Mouse (Mus musculus): ENCODE results near the gene Klk6. TPM values are rescaled to one million over a fixed set of nuclear protein-coding genes. Genes with fewer than 3 reads are reported as not detected.
A peak's percentile ranks its signal among the peaks of the same experiment; 100 is the strongest.

The Klk6 gene
- polyA plus RNA-seq, 1 experiment = not detected

DNA sequence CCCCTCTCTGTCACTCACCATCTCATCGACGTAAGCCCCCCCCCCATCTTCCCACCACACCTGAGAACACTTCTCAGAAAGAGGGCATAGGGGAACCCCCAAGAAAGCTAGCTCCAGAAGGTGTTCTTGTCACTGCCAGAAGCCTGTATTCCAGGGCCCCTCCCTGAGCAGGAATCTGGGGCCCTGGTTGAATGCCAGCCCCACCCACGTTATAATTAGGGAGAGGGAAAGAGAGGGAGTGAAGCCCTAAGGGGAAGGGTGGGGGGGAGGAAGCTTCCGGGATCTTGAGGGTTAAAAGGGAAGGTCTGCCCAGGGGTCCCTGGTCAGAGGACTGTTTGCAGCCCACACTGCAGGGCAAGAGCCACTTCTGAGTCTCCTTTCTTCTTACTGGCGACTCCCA lies 43.6 kb upstream of the Klk6 start, which contains the start of gene Klk10:
Klk10 (plus strand) TSS at position 290 of the 400 bp plus-strand sequence.
- H3K27me3 ChIP-seq (ENCODE audit: control insufficient read depth, insufficient read depth, low read length) = no peaks in the 10 kb centered on the region
- no peak within 1 kb of the TSS for H3K27ac ChIP-seq (ENCODE audit: insufficient read depth, low read depth, low read length)
- 22% methylated on average over 5 of the region's 5 CpGs for WGBS
- H3K4me1 ChIP-seq (ENCODE audit: control insufficient read depth, insufficient read depth, insufficient read length, low read length) = 0 out of 2 replicates have a peak, but pooled peaks cover 2% of the 10 kb centered on the region
- H3K4me3 ChIP-seq (ENCODE audit: low read depth, low read length) = no peak within 1 kb of the TSS
- H3K36me3 ChIP-seq (ENCODE audit: control insufficient read depth, insufficient read depth, low read length) = no peaks in the 10 kb centered on the region
- TF ChIP-seq POLR2A (IDR thresholded peaks at IDR 0.05; ENCODE audit: low read depth, low read length) (no peak), CTCF (IDR thresholded peaks at IDR 0.05; ENCODE audit: extremely low read depth, insufficient read length, insufficient replicate concordance, low read depth, low read length) (no peak)

DNA sequence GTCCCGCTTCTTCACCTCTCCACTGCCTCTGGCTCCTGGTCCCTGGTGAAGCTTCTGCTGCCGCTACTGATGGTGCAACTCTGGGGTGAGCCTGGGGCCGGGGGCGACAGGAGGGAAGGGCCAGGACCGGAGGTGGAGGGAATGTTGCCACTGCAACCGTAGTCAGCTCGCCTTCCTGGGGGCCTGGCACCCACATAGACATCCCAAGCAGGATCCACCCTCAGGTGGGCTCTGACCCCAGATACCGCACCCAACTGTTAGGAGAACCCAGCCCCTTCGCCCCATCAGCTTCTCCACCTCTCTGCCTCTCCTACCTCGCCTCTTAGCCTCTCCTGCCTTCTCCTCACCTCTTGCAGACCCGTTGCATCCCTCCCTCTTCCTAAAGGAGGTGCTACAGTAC lies 42.8 kb upstream of the Klk6 start:
- H3K36me3 ChIP-seq (ENCODE audit: control insufficient read depth, insufficient read depth, low read length) = no peaks in the 10 kb centered on the region
- no peak for TF ChIP-seq POLR2A (IDR thresholded peaks at IDR 0.05; ENCODE audit: low read depth, low read length)
- TF ChIP-seq CTCF (IDR thresholded peaks at IDR 0.05; ENCODE audit: extremely low read depth, insufficient read length, insufficient replicate concordance, low read depth, low read length) = no peak
- 89% methylated on average over 11 of the region's 11 CpGs for WGBS
- H3K4me3 ChIP-seq (ENCODE audit: low read depth, low read length) = no peak overlapping the region
- no peak overlapping the region for H3K27ac ChIP-seq (ENCODE audit: insufficient read depth, low read depth, low read length)
- H3K4me1 ChIP-seq (ENCODE audit: control insufficient read depth, insufficient read depth, insufficient read length, low read length) = 0 out of 2 replicates have a peak, but pooled peaks cover 2% of the 10 kb centered on the region
- no peaks in the 10 kb centered on the region for H3K27me3 ChIP-seq (ENCODE audit: control insufficient read depth, insufficient read depth, low read length)

DNA sequence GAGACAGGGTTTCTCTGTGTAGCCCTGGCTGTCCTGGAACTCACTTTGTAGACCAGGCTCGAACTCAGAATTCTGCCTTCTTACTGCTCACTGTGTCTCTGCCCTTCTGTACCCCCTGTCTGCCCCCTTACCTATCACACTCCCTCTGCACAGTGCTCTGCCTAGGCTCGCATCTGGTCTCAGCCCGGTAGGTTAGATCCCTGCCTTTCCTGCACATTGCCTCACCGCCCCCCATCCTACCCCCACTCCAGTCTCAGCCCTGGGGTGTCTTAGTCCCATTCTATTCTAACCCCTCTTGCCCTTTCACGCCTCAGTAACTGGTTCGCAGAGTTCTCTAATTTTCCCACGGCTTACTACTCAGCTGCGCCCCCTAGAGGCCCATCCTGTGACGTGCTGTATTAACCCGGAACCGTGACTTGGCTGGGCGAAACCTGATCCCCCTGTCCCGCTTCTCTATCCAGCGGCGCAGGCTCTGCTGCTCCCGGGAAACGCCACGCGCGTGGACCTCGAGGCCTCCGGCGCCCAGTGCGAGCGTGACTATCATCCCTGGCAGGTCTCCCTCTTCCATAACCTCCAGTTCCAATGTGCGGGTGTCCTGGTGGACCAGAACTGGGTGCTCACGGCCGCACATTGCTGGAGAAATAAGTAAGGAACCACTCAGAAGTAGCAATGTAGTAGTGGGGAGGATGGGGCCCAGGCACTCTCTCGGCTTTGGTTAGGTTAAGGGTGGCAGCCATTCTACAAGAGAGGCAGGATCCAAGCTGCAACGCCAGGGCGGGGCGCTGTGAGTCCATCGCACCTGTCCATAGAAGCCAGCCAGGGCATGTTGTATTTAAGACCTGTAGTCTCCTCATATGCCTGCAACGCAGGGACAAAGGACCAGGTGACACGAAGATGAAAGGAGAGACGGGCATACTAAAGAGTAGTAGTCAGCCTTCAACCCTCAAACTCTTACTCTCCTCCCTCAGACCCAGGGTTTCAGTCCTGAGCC lies 41.7 kb upstream of the Klk6 start:
- no peaks in the 10 kb centered on the region for H3K27me3 ChIP-seq (ENCODE audit: control insufficient read depth, insufficient read depth, low read length)
- H3K4me1 ChIP-seq (ENCODE audit: control insufficient read depth, insufficient read depth, insufficient read length, low read length) = 0 out of 2 replicates have a peak, but pooled peaks cover 2% of the 10 kb centered on the region
- 10% methylated on average over 36 of the region's 36 CpGs for WGBS
- no peaks in the 10 kb centered on the region for H3K36me3 ChIP-seq (ENCODE audit: control insufficient read depth, insufficient read depth, low read length)
- peak overlapping the region; percentile 46 for H3K4me3 ChIP-seq (ENCODE audit: low read depth, low read length)
- no peak overlapping the region for H3K27ac ChIP-seq (ENCODE audit: insufficient read depth, low read depth, low read length)
- TF ChIP-seq POLR2A (IDR thresholded peaks at IDR 0.05; ENCODE audit: low read depth, low read length) (no peak), CTCF (IDR thresholded peaks at IDR 0.05; ENCODE audit: extremely low read depth, insufficient read length, insufficient replicate concordance, low read depth, low read length) (peak; percentile 81; the same call in 1 of the 2 replicates)

DNA sequence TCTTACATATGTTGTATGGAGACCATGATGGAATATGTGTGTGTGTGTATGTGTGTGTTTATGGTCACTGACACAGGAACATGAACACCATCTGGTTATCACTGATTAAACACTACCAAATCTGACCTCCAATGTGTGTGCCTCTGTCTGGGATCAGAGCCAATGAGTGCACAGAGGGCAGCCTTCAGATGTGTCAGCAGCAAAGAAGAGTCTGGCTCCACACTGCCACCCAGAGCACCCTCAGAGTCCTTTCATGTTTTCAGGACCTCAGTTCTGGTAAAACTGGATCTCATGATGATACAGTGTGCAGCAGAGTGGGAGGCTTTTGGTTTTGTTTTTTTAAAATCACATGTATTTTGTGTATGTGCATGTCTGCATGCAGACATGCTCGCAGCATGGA lies 39.0 kb upstream of the Klk6 start:
- no peak overlapping the region for H3K4me3 ChIP-seq (ENCODE audit: low read depth, low read length)
- H3K27me3 ChIP-seq (ENCODE audit: control insufficient read depth, insufficient read depth, low read length) = no peaks in the 10 kb centered on the region
- 68% methylated on average over 1 of the region's 1 CpGs for WGBS
- H3K27ac ChIP-seq (ENCODE audit: insufficient read depth, low read depth, low read length) = no peak overlapping the region
- H3K4me1 ChIP-seq (ENCODE audit: control insufficient read depth, insufficient read depth, insufficient read length, low read length) = 0 out of 2 replicates have a peak, but pooled peaks cover 2% of the 10 kb centered on the region
- H3K36me3 ChIP-seq (ENCODE audit: control insufficient read depth, insufficient read depth, low read length) = no peaks in the 10 kb centered on the region
- TF ChIP-seq POLR2A (IDR thresholded peaks at IDR 0.05; ENCODE audit: low read depth, low read length) = no peak
- TF ChIP-seq CTCF (IDR thresholded peaks at IDR 0.05; ENCODE audit: extremely low read depth, insufficient read length, insufficient replicate concordance, low read depth, low read length) = no peak

DNA sequence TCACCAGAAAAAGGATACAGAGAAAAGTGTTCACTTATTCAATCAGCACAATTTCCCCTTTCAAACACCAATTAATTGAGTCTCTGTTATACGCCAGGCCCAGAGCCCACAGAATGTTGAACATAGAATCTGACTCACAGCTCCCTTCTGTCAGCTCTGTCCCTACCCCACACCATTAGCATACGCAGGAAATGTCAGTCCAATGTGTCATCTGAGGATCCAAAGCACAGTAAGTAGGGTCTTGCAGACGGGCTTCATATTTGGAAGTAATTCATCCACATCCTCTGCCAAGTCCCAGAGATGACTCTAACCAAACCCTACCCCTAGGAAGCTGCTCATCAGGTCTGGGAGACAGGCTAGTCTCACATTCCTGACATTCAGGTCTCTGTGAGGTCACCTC lies 36.2 kb upstream of the Klk6 start:
- H3K27me3 ChIP-seq (ENCODE audit: control insufficient read depth, insufficient read depth, low read length) = no peaks in the 10 kb centered on the region
- H3K4me3 ChIP-seq (ENCODE audit: low read depth, low read length) = no peak overlapping the region
- H3K27ac ChIP-seq (ENCODE audit: insufficient read depth, low read depth, low read length) = no peak overlapping the region
- TF ChIP-seq CTCF (IDR thresholded peaks at IDR 0.05; ENCODE audit: extremely low read depth, insufficient read length, insufficient replicate concordance, low read depth, low read length) = no peak
- no peak for TF ChIP-seq POLR2A (IDR thresholded peaks at IDR 0.05; ENCODE audit: low read depth, low read length)
- H3K36me3 ChIP-seq (ENCODE audit: control insufficient read depth, insufficient read depth, low read length) = no peaks in the 10 kb centered on the region
- 81% methylated on average over 3 of the region's 3 CpGs for WGBS
- no peaks in the 10 kb centered on the region for H3K4me1 ChIP-seq (ENCODE audit: control insufficient read depth, insufficient read depth, insufficient read length, low read length)

DNA sequence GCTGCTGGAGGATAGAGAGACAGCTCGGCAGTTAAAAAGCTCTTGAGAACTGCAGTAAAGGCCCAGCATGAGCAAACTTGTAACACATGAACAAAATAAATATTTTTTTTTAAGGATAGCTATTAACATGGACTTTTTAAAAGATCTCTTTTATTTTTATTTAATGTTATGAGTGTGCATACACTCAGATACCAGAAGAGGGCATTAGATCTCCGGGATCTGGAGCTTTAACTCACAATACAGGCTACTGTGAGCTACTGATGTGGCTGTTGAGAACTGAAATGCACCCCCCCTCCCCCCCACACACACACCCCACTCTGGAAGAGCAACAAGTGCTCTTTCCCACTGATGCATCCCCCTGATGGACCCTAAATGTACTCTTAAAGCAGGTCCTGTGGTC lies 35.0 kb upstream of the Klk6 start:
- no peak overlapping the region for H3K27ac ChIP-seq (ENCODE audit: insufficient read depth, low read depth, low read length)
- WGBS = 50% methylated on average over 2 of the region's 2 CpGs
- no peaks in the 10 kb centered on the region for H3K36me3 ChIP-seq (ENCODE audit: control insufficient read depth, insufficient read depth, low read length)
- TF ChIP-seq CTCF (IDR thresholded peaks at IDR 0.05; ENCODE audit: extremely low read depth, insufficient read length, insufficient replicate concordance, low read depth, low read length) = no peak
- TF ChIP-seq POLR2A (IDR thresholded peaks at IDR 0.05; ENCODE audit: low read depth, low read length) = no peak
- H3K4me1 ChIP-seq (ENCODE audit: control insufficient read depth, insufficient read depth, insufficient read length, low read length) = no peaks in the 10 kb centered on the region
- no peaks in the 10 kb centered on the region for H3K27me3 ChIP-seq (ENCODE audit: control insufficient read depth, insufficient read depth, low read length)
- H3K4me3 ChIP-seq (ENCODE audit: low read depth, low read length) = no peak overlapping the region

DNA sequence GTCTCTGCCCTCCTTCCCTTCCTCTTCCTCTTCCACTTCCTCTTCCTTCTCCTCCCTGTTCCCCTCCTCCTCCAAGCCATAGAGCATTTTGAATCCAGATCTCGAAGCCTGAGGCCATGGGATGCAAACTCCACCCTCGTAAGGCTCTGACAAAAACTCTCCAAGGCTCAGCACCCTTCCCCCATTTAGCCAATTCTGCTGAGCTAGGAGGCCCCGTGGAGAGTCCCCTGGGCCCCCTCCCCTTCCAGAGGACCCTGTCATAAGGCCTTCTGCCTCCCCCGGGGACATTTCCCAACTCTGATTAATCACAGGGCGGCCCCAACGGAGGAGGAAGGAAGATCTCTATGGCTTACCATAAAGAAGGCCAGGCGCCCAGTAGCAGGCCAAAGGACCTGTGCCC lies 32.7 kb upstream of the Klk6 start, which contains the start of gene Klk9:
Klk9 (plus strand) TSS at position 301 of the 400 bp plus-strand sequence.
- WGBS = 66% methylated on average over 7 of the region's 7 CpGs
- TF ChIP-seq CTCF (IDR thresholded peaks at IDR 0.05; ENCODE audit: extremely low read depth, insufficient read length, insufficient replicate concordance, low read depth, low read length) (no peak), POLR2A (IDR thresholded peaks at IDR 0.05; ENCODE audit: low read depth, low read length) (no peak)
- Histone ChIP-seq H3K27me3 (ENCODE audit: control insufficient read depth, insufficient read depth, low read length) (peaks cover 5% of the 10 kb centered on the region; the same call in 1 of the 2 replicates), H3K27ac (ENCODE audit: insufficient read depth, low read depth, low read length) (no peak within 1 kb of the TSS), H3K36me3 (ENCODE audit: control insufficient read depth, insufficient read depth, low read length) (no peaks in the 10 kb centered on the region), H3K4me1 (ENCODE audit: control insufficient read depth, insufficient read depth, insufficient read length, low read length) (no peaks in the 10 kb centered on the region), H3K4me3 (ENCODE audit: low read depth, low read length) (no peak within 1 kb of the TSS)

All from small intestine, adult 2 months (tissue).